Mouse (Mus musculus) kidney, adult 10 weeks (tissue): Measurements from ENCODE around the gene S100a4. TPM values are rescaled to one million over a fixed set of nuclear protein-coding genes. Genes with fewer than 3 reads are reported as not detected.

Source experiments
- polyA plus RNA-seq: library from polyadenylated mRNA; stranded (reverse); fragments of 350-450 nt; fragmentation: Illumina TruSeq; extraction: RNeasy Lipid Tissue Mini Kit (QIAGEN cat#74804); gene quantifications from one replicate; pipeline ENCODE4 v1.2.3, GENCODE M21; 2014; ENCODE audit warnings: low read depth, low replicate concordance

S100a4 gene
- 4.2 TPM for polyA plus RNA-seq

GRCm38 (mm10) chr3:90603623-90604022, at the start of gene S100a4:
S100a4 (plus strand) TSS chr3:90603771.

GRCm38 (mm10) chr3:90560008-90560628, 43.5 kb upstream of the S100a4 start, which contains the start of gene S100a3:
S100a3 (plus strand) TSS chr3:90560578.

GRCm38 (mm10) chr3:90589947-90590346, 13.6 kb upstream of the S100a4 start, which contains the start of gene S100a2:
S100a2 (plus strand) TSS chr3:90590247.

GRCm38 (mm10) chr3:90601486-90602110, 2.0 kb upstream of the S100a4 start, which contains the start of gene Gm42674:
Gm42674 (plus strand) TSS chr3:90601904.

GRCm38 (mm10) chr3:90608223-90608622, 4.7 kb downstream of the S100a4 start, which contains the start of gene S100a5:
S100a5 (plus strand) TSS chr3:90608523.

GRCm38 (mm10) chr3:90612728-90613291, 9.2 kb downstream of the S100a4 start, which contains the start of gene S100a6:
S100a6 (plus strand) TSS chr3:90612882.

GRCm38 (mm10) chr3:90653717-90654116, 50.1 kb downstream of the S100a4 start, which contains the start of gene S100a7a:
S100a7a (plus strand) TSS chr3:90654017.

Other genes with a start within 250 kb of the S100a4 start
- not detected for gene Slc27a3, start 213.8 kb upstream of the S100a4 start, polyA plus RNA-seq
- 10.3 TPM for gene Ints3, start 170.1 kb upstream of the S100a4 start, polyA plus RNA-seq
- 16.3 TPM for gene Npr1, start 137.9 kb upstream of the S100a4 start, polyA plus RNA-seq
- gene Ilf2, start 127.6 kb upstream of the S100a4 start, polyA plus RNA-seq: 49.2 TPM
- gene Snapin, start 112.7 kb upstream of the S100a4 start, polyA plus RNA-seq: 60.7 TPM
- gene Chtop, start 94.3 kb upstream of the S100a4 start, polyA plus RNA-seq: 113 TPM
- 244 TPM for gene S100a1, start 89.4 kb upstream of the S100a4 start, polyA plus RNA-seq
- gene S100a13, start 89.3 kb upstream of the S100a4 start, polyA plus RNA-seq: 9.5 TPM
- not detected for gene S100a14, start 76.9 kb upstream of the S100a4 start, polyA plus RNA-seq
- gene S100a16, start 66.5 kb upstream of the S100a4 start, polyA plus RNA-seq: 42.3 TPM
- not detected for gene S100a3, start 43.2 kb upstream of the S100a4 start, polyA plus RNA-seq
- not detected for gene S100a2, start 13.5 kb upstream of the S100a4 start, polyA plus RNA-seq
- gene Gm42674, start 1.9 kb upstream of the S100a4 start, polyA plus RNA-seq: not detected
- gene S100a5, start 4.8 kb downstream of the S100a4 start, polyA plus RNA-seq: not detected
- 28.2 TPM for gene S100a6, start 9.1 kb downstream of the S100a4 start, polyA plus RNA-seq
- not detected for gene S100a7a, start 50.2 kb downstream of the S100a4 start, polyA plus RNA-seq
- gene S100a8, start 65.2 kb downstream of the S100a4 start, polyA plus RNA-seq: 2.2 TPM
- not detected for gene S100a9, start 92.0 kb downstream of the S100a4 start, polyA plus RNA-seq
- not detected for gene Pglyrp4, start 123.1 kb downstream of the S100a4 start, polyA plus RNA-seq
- gene Gm5849, start 174.1 kb downstream of the S100a4 start, polyA plus RNA-seq: not detected